Mouse (Mus musculus) liver, adult (tissue): ENCODE results near the gene Sbno2.

Experiments
- GATA4 ChIP-seq: IDR thresholded peaks from 2 replicates; pipeline ENCODE4 v1.6.1; 2014; ENCODE audit warnings: mild to moderate bottlenecking, low read length; ENCODE audit not compliant: insufficient replicate concordance

Sbno2 gene

DNA sequence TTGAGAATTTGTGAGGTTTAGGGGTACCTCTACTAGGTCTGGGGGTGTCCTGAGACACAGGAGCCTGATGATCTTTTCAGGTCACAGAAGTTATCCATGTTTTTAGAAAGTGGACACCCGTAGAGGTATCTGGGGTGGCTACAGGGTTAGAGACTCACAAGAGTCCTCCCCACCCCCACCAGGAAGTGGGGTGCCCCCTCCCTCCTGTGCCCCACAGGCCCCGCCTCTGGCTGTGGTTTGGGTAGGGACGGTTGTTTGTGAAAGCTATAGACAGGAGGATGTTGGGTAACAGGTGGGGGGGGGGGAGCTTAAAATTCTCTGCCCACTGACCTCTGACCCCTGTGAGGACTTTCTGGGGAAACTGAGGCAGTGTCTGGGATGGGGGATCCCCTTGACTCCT, 88.0 kb downstream of the Sbno2 start:
- TF ChIP-seq GATA4 = no peak

DNA sequence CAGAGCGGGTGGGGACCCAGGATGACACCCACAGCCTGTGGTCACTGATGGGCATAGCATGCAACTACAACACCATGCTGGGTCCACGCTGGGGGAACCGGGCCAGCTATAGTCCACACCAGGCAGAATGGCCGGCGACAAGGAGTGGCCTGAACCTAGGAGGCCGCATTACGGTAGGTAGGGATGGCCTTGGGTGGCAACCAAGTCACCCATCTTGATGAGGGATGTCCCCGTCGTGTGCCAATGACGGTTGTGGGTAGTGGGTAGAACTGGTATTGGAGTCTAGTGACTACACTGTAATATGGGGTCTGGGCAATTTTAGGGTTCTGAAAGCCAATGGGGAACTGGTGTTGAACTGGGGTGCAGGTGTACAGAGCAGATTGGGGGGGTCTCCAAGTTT, 88.4 kb downstream of the Sbno2 start:
- TF ChIP-seq GATA4 = no peak

DNA sequence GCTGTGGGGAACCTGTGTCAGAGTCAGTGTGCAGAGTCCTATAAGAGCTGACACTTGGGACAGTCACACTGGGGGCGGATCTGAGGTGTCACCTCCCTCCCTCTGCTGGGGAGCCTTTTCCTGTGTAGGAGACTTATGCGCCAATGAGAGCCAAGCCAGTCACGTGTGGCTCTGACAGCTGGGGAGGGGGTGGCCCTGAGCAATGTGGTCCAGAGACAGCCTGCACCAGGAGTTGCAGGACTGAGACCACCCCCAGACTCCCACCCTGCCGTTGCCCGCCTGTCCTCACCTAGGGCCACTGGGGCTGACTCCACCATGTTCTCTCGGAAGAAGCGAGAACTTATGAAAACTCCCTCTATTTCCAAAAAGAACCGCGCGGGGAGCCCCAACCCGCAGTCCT, 88.9 kb downstream of the Sbno2 start, which contains the start of gene Arhgap45:
Gene Arhgap45, plus strand, starts transcription at position 143 of the 400 bp plus-strand sequence.
- TF ChIP-seq GATA4 = no peak

DNA sequence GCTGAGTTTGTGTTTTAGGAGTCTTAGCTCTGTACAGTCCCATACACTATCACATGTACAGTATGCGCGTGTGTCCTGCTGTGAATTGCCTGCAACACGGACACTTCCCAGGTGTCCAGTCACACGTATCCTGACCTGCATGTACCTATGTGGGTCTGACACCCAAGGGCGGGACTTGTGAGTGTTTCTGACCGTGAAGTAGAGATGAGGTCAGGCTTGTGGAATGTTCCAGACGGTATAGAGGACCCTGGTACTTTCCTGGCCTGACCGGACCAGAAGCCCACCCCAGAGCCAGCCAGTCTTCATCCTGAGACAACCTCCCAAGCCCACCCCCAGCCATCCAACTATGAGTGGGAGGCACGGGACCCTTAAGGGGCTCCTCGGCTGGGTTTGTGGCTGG, 89.8 kb downstream of the Sbno2 start:
- no peak for TF ChIP-seq GATA4

DNA sequence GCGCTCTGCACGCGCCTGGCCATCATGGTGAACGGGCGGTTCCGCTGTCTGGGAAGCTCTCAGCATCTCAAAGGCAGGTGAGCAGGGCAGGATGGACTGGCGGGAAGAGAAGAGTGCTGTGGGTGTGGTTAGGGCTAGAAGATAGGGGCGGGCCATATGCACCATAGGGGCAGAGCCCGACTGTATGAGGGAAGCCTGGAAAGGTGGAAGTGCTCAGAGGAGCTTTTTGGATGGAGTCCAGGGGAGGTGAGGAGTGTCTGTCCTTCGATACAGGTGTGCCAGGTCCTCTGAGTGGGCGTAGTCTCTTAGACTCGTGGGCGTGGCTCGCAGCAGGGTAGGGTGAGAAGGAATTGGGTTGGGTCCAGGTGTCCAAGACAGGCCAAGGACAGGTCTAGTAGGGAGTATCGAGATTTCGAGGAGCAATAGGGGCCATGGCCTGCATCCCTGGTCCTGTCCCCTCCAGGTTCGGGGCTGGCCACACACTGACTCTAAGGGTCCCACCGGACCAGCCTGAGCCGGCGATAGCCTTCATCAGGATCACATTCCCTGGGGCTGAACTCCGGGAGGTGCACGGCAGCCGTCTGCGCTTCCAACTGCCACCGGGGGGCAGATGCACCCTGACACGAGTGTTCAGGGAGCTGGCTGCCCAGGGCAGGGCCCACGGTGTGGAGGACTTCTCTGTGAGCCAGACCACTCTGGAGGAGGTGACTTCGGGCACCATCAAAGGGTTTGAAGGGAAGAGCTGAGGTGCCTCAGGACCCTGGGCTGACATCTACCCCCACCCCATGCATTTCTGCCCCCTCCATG, 90.7 kb downstream of the Sbno2 start:
- no peak for TF ChIP-seq GATA4

DNA sequence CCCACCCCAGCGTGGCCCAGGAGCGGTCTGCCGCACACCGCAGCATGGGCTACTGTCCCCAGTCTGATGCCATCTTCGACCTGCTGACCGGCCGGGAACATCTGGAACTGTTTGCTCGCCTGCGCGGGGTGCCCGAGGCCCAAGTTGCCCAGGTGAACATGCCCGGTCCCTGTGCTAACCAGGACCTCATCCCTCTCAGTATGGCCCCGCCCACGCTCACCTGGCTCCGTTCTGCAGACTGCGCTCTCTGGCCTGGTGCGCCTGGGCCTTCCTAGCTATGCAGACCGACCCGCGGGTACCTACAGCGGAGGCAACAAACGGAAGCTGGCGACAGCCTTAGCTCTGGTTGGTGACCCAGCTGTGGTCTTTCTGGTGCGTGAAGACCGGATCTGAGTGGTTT, 91.8 kb downstream of the Sbno2 start:
- no peak for TF ChIP-seq GATA4

DNA sequence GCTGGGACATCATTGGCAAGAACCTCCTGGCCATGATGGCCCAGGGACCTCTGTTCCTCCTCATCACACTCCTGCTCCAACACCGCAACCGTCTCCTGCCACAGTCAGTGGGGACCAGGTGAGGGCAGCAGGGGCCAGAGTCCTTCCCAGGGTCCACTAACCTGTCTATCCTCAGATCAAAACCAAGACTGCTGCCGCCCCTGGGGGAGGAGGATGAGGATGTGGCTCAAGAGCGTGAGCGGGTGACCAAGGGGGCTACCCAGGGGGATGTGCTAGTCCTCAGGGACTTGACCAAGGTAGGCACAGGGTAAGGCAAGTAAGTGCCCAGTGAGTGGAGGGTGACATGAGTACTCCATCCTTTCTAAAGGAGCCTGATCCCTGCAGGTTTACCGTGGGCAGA, 93.6 kb downstream of the Sbno2 start:
- no peak for TF ChIP-seq GATA4
